Mouse (Mus musculus): ENCODE measurements around the gene Izumo1r. TPM values are rescaled to one million over a fixed set of nuclear protein-coding genes. Genes with fewer than 3 reads are reported as not detected.
A peak's percentile ranks its signal among the peaks of the same experiment; 100 is the strongest.

The Izumo1r gene
- total and polyA plus RNA-seq, 2 experiments from 2014 or later: not detected

- H3K27me3 ChIP-seq (ENCODE audit: insufficient read depth, low read length): no peaks in the 10 kb centered on the region
- no peaks in the 10 kb centered on the region for H3K9me3 ChIP-seq (ENCODE audit: low read length)
- DNase-seq (ENCODE audit: low spot score): no peak
- H3K4me3 ChIP-seq (ENCODE audit: low read length): no peak overlapping the region
- H3K36me3 ChIP-seq (ENCODE audit: insufficient read depth, low read length): no peaks in the 10 kb centered on the region
- ATAC-seq: no peak
- H3K4me2 ChIP-seq (ENCODE audit: low read depth, low read length): no peak overlapping the region
- WGBS: 87% methylated on average over 2 of the region's 2 CpGs
- no peak overlapping the region for H3K27ac ChIP-seq
- H3K4me1 ChIP-seq (ENCODE audit: insufficient read depth, low read length): no peaks in the 10 kb centered on the region
- no peak for TF ChIP-seq CTCF (IDR thresholded peaks at IDR 0.05; ENCODE audit: low read depth)
- no peak overlapping the region for H3K9ac ChIP-seq (replicated peaks; ENCODE audit: low read length)
These were observed 33.4 kb downstream of the Izumo1r start for GRCm38 (mm10) chr9:14870377-14870776.

GRCm38 (mm10) chr9:14868326-14868725, 35.4 kb downstream of the Izumo1r start:
- Histone ChIP-seq H3K27me3 (ENCODE audit: insufficient read depth, low read length) (peaks cover 4% of the 10 kb centered on the region; the same call in 1 of the 2 replicates), H3K4me1 (ENCODE audit: insufficient read depth, low read length) (no peaks in the 10 kb centered on the region), H3K4me3 (ENCODE audit: low read length) (no peak overlapping the region), H3K9ac (replicated peaks; ENCODE audit: low read length) (no peak overlapping the region), H3K36me3 (ENCODE audit: insufficient read depth, low read length) (no peaks in the 10 kb centered on the region), H3K9me3 (ENCODE audit: low read length) (no peaks in the 10 kb centered on the region), H3K27ac (no peak overlapping the region), H3K4me2 (ENCODE audit: low read depth, low read length) (no peak overlapping the region)
- 98% methylated on average over 8 of the region's 8 CpGs for WGBS
- no peak for ATAC-seq
- TF ChIP-seq CTCF (IDR thresholded peaks at IDR 0.05; ENCODE audit: low read depth): no peak
- DNase-seq (ENCODE audit: low spot score): no peak

GRCm38 (mm10) chr9:14866957-14867356, 36.8 kb downstream of the Izumo1r start:
- H3K27me3 ChIP-seq (ENCODE audit: insufficient read depth, low read length): peaks cover 4% of the 10 kb centered on the region; the same call in 1 of the 2 replicates
- DNase-seq (ENCODE audit: low spot score): peak; percentile 75
- peak; percentile 85 for TF ChIP-seq CTCF (IDR thresholded peaks at IDR 0.05; ENCODE audit: low read depth)
- no peaks in the 10 kb centered on the region for H3K4me1 ChIP-seq (ENCODE audit: insufficient read depth, low read length)
- no peak overlapping the region for H3K4me2 ChIP-seq (ENCODE audit: low read depth, low read length)
- H3K36me3 ChIP-seq (ENCODE audit: insufficient read depth, low read length): no peaks in the 10 kb centered on the region
- H3K9ac ChIP-seq (replicated peaks; ENCODE audit: low read length): no peak overlapping the region
- 25% methylated on average over 7 of the region's 7 CpGs for WGBS
- H3K4me3 ChIP-seq (ENCODE audit: low read length): no peak overlapping the region
- no peak overlapping the region for H3K27ac ChIP-seq
- no peaks in the 10 kb centered on the region for H3K9me3 ChIP-seq (ENCODE audit: low read length)
- peak; percentile 70; the same call in 1 of the 2 replicates for ATAC-seq

- WGBS: 73% methylated on average over 9 of the region's 9 CpGs
These were observed 39.0 kb downstream of the Izumo1r start for GRCm38 (mm10) chr9:14864726-14865125.

GRCm38 (mm10) chr9:14863126-14863525, 40.6 kb downstream of the Izumo1r start:
- no peak overlapping the region for H3K4me2 ChIP-seq (ENCODE audit: low read depth, low read length)
- no peaks in the 10 kb centered on the region for H3K36me3 ChIP-seq (ENCODE audit: insufficient read depth, low read length)
- no peaks in the 10 kb centered on the region for H3K9me3 ChIP-seq (ENCODE audit: low read length)
- 83% methylated on average over 3 of the region's 3 CpGs for WGBS
- no peak overlapping the region for H3K4me3 ChIP-seq (ENCODE audit: low read length)
- DNase-seq (ENCODE audit: low spot score) (no peak), ATAC-seq (no peak)
- TF ChIP-seq CTCF (IDR thresholded peaks at IDR 0.05; ENCODE audit: low read depth): no peak
- H3K4me1 ChIP-seq (ENCODE audit: insufficient read depth, low read length): peaks cover 5% of the 10 kb centered on the region
- no peak overlapping the region for H3K27ac ChIP-seq
- no peak overlapping the region for H3K9ac ChIP-seq (replicated peaks; ENCODE audit: low read length)
- H3K27me3 ChIP-seq (ENCODE audit: insufficient read depth, low read length): peaks cover 18% of the 10 kb centered on the region

More at GRCm38 (mm10) chr9:14864726-14865125, 39.0 kb downstream of the Izumo1r start:
- TF ChIP-seq CTCF (IDR thresholded peaks at IDR 0.05; ENCODE audit: low read depth): no peak
- DNase-seq (ENCODE audit: low spot score): no peak
- Histone ChIP-seq H3K9me3 (ENCODE audit: low read length) (no peaks in the 10 kb centered on the region), H3K4me1 (ENCODE audit: insufficient read depth, low read length) (peaks cover 5% of the 10 kb centered on the region; the same call in 1 of the 2 replicates), H3K9ac (replicated peaks; ENCODE audit: low read length) (no peak overlapping the region), H3K27me3 (ENCODE audit: insufficient read depth, low read length) (peaks cover 14% of the 10 kb centered on the region), H3K27ac (no peak overlapping the region), H3K4me3 (ENCODE audit: low read length) (no peak overlapping the region), H3K36me3 (ENCODE audit: insufficient read depth, low read length) (no peaks in the 10 kb centered on the region), H3K4me2 (ENCODE audit: low read depth, low read length) (no peak overlapping the region)
- no peak for ATAC-seq

- Histone ChIP-seq H3K27me3 (ENCODE audit: insufficient read depth, low read length) (peaks cover 18% of the 10 kb centered on the region), H3K36me3 (ENCODE audit: insufficient read depth, low read length) (no peaks in the 10 kb centered on the region), H3K4me1 (ENCODE audit: insufficient read depth, low read length) (peaks cover 5% of the 10 kb centered on the region), H3K4me3 (ENCODE audit: low read length) (peak within 1 kb of the TSS; percentile 42), H3K4me2 (ENCODE audit: low read depth, low read length) (peak within 1 kb of the TSS; percentile 88), H3K9me3 (ENCODE audit: low read length) (no peaks in the 10 kb centered on the region), H3K9ac (replicated peaks; ENCODE audit: low read length) (peak within 1 kb of the TSS; percentile 45), H3K27ac (no peak within 1 kb of the TSS)
- peak; percentile 62 for DNase-seq (ENCODE audit: low spot score)
- peak; percentile 85 for ATAC-seq
- WGBS: under 1% methylated on average over 47 of the region's 47 CpGs
- TF ChIP-seq CTCF (IDR thresholded peaks at IDR 0.05; ENCODE audit: low read depth): no peak
These were observed 43.7 kb downstream of the Izumo1r start, which contains the start of gene Gpr83 for GRCm38 (mm10) chr9:14859868-14860639. Gpr83 (plus strand) TSS chr9:14860210.

GRCm38 (mm10) chr9:14858782-14859181, 45.0 kb downstream of the Izumo1r start:
- H3K36me3 ChIP-seq (ENCODE audit: insufficient read depth, low read length): no peaks in the 10 kb centered on the region
- no peak overlapping the region for H3K27ac ChIP-seq
- H3K4me1 ChIP-seq (ENCODE audit: insufficient read depth, low read length): peaks cover 5% of the 10 kb centered on the region
- no peak for DNase-seq (ENCODE audit: low spot score)
- WGBS: 85% methylated on average over 3 of the region's 3 CpGs
- H3K4me2 ChIP-seq (ENCODE audit: low read depth, low read length): no peak overlapping the region
- no peak for ATAC-seq
- peaks cover 17% of the 10 kb centered on the region for H3K27me3 ChIP-seq (ENCODE audit: insufficient read depth, low read length)
- H3K4me3 ChIP-seq (ENCODE audit: low read length): no peak overlapping the region
- H3K9ac ChIP-seq (replicated peaks; ENCODE audit: low read length): no peak overlapping the region
- H3K9me3 ChIP-seq (ENCODE audit: low read length): no peaks in the 10 kb centered on the region
- TF ChIP-seq CTCF (IDR thresholded peaks at IDR 0.05; ENCODE audit: low read depth): no peak

Measured in hindbrain, postnatal 0 days (tissue).